Mouse (Mus musculus): ENCODE results near the gene Itga3. TPM values are rescaled to one million over a fixed set of nuclear protein-coding genes. Genes with fewer than 3 reads are reported as not detected.

The Itga3 gene
- total RNA-seq, 2 experiments from 2014 or later: 0.28 TPM; not detected in 1

- ATAC-seq (replicated peaks; ENCODE audit: low FRiP score, low TSS enrichment, poor library complexity, severe bottlenecking): no peak
Observed at GRCm38 (mm10) chr11:95073835-95074234, 2.8 kb downstream of the Itga3 start.

GRCm38 (mm10) chr11:95072804-95073203, 3.8 kb downstream of the Itga3 start:
- ATAC-seq (replicated peaks; ENCODE audit: low FRiP score, low TSS enrichment, poor library complexity, severe bottlenecking): no peak

GRCm38 (mm10) chr11:95072136-95072535, 4.5 kb downstream of the Itga3 start:
- no peak for ATAC-seq (replicated peaks; ENCODE audit: low FRiP score, low TSS enrichment, poor library complexity, severe bottlenecking)

- no peak for ATAC-seq (replicated peaks; ENCODE audit: low FRiP score, low TSS enrichment, poor library complexity, severe bottlenecking)
Observed at GRCm38 (mm10) chr11:95071266-95071665, 5.3 kb downstream of the Itga3 start.

- ATAC-seq (replicated peaks; ENCODE audit: low FRiP score, low TSS enrichment, poor library complexity, severe bottlenecking): no peak
Observed at GRCm38 (mm10) chr11:95070140-95071107, 6.2 kb downstream of the Itga3 start.

- ATAC-seq (replicated peaks; ENCODE audit: low FRiP score, low TSS enrichment, poor library complexity, severe bottlenecking): no peak
Observed at GRCm38 (mm10) chr11:95069226-95069957, 7.2 kb downstream of the Itga3 start.

GRCm38 (mm10) chr11:95056768-95057501, 19.7 kb downstream of the Itga3 start:
- no peak for ATAC-seq (replicated peaks; ENCODE audit: low FRiP score, low TSS enrichment, poor library complexity, severe bottlenecking)

- no peak for ATAC-seq (replicated peaks; ENCODE audit: low FRiP score, low TSS enrichment, poor library complexity, severe bottlenecking)
Observed at GRCm38 (mm10) chr11:95053062-95053461, 23.5 kb downstream of the Itga3 start.

- ATAC-seq (replicated peaks; ENCODE audit: low FRiP score, low TSS enrichment, poor library complexity, severe bottlenecking): peak; percentile 64
Observed at GRCm38 (mm10) chr11:95046980-95047680, 29.5 kb downstream of the Itga3 start.

- no peak for ATAC-seq (replicated peaks; ENCODE audit: low FRiP score, low TSS enrichment, poor library complexity, severe bottlenecking)
Observed at GRCm38 (mm10) chr11:95044185-95044870, 32.3 kb downstream of the Itga3 start.

GRCm38 (mm10) chr11:95043608-95044007, 33.0 kb downstream of the Itga3 start:
- ATAC-seq (replicated peaks; ENCODE audit: low FRiP score, low TSS enrichment, poor library complexity, severe bottlenecking): no peak

GRCm38 (mm10) chr11:95043060-95043459, 33.5 kb downstream of the Itga3 start:
- ATAC-seq (replicated peaks; ENCODE audit: low FRiP score, low TSS enrichment, poor library complexity, severe bottlenecking): no peak

GRCm38 (mm10) chr11:95042096-95042495, 34.5 kb downstream of the Itga3 start:
- peak; percentile 54 for ATAC-seq (replicated peaks; ENCODE audit: low FRiP score, low TSS enrichment, poor library complexity, severe bottlenecking)

GRCm38 (mm10) chr11:95041139-95041609, 35.4 kb downstream of the Itga3 start, which contains the start of gene Pdk2:
Gene Pdk2 (minus strand): TSS chr11:95041354.
- peak; percentile 95 for ATAC-seq (replicated peaks; ENCODE audit: low FRiP score, low TSS enrichment, poor library complexity, severe bottlenecking)

- peak; percentile 29 for ATAC-seq (replicated peaks; ENCODE audit: low FRiP score, low TSS enrichment, poor library complexity, severe bottlenecking)
Observed at GRCm38 (mm10) chr11:95040491-95041138, 36.0 kb downstream of the Itga3 start.

GRCm38 (mm10) chr11:95039766-95040165, 36.8 kb downstream of the Itga3 start:
- ATAC-seq (replicated peaks; ENCODE audit: low FRiP score, low TSS enrichment, poor library complexity, severe bottlenecking): no peak

- no peak for ATAC-seq (replicated peaks; ENCODE audit: low FRiP score, low TSS enrichment, poor library complexity, severe bottlenecking)
Observed at GRCm38 (mm10) chr11:95038818-95039655, 37.6 kb downstream of the Itga3 start.

All from megakaryocyte-erythroid progenitor cell, adult 5-6 weeks (primary cell).